Mouse (Mus musculus): ENCODE measurements around the gene Orm2. TPM values are rescaled to one million over a fixed set of nuclear protein-coding genes. Genes with fewer than 3 reads are reported as not detected.
A peak's percentile ranks its signal among the peaks of the same experiment; 100 is the strongest.

Gene Orm2
- polyA plus RNA-seq, 2 experiments = not detected

DNA sequence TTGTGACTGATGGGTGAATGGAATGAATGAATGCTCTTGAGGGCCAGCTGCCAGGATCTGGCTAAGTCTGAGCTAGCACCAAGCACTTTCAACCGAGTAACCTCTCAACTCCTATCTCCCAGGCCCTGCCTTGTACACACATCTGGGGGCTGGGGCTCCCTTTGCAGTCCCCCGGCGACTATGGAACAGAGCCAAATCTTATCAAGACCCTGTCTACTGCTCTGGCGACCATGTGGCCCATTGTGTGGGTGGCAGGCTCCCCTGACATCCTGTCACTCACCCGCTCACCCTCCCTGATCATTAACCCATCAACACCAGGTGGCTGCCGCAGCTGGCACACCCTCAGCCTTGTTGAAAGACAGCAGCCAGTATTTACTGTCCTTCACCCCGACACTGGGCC is 42.8 kb downstream of the Orm2 start:
- Histone ChIP-seq H3K27me3 (ENCODE audit: control insufficient read depth, insufficient read depth, low read length) (no peaks in the 10 kb centered on the region), H3K36me3 (ENCODE audit: control insufficient read depth, insufficient read depth, low read length) (no peaks in the 10 kb centered on the region), H3K4me1 (ENCODE audit: control insufficient read depth, insufficient read depth, low read length) (peaks cover 54% of the 10 kb centered on the region), H3K9me3 (ENCODE audit: control insufficient read depth, low read length) (no peaks in the 10 kb centered on the region), H3K27ac (replicated peaks; ENCODE audit: low read depth, low read length) (no peak overlapping the region), H3K9ac (ENCODE audit: low read depth, low read length, severe bottlenecking) (no peak overlapping the region), H3K4me3 (replicated peaks; ENCODE audit: low read length) (no peak overlapping the region), H3K4me2 (replicated peaks; ENCODE audit: low read depth, low read length, severe bottlenecking) (no peak overlapping the region)
- no peak for DNase-seq (ENCODE audit: low spot score)
- TF ChIP-seq POLR2A (IDR thresholded peaks at IDR 0.05; ENCODE audit: borderline replicate concordance, extremely low read depth, insufficient read depth, insufficient read length) = no peak
- ATAC-seq (ENCODE audit: low FRiP score, low read depth) = no peak
- 22% methylated on average over 7 of the region's 7 CpGs for WGBS

GRCm38 (mm10) chr4:63405683-63406082 is 43.4 kb downstream of the Orm2 start:
- Histone ChIP-seq H3K27me3 (ENCODE audit: control insufficient read depth, insufficient read depth, low read length) (no peaks in the 10 kb centered on the region), H3K36me3 (ENCODE audit: control insufficient read depth, insufficient read depth, low read length) (no peaks in the 10 kb centered on the region), H3K9me3 (ENCODE audit: control insufficient read depth, low read length) (no peaks in the 10 kb centered on the region), H3K4me1 (ENCODE audit: control insufficient read depth, insufficient read depth, low read length) (peaks cover 54% of the 10 kb centered on the region), H3K4me2 (replicated peaks; ENCODE audit: low read depth, low read length, severe bottlenecking) (no peak overlapping the region), H3K9ac (ENCODE audit: low read depth, low read length, severe bottlenecking) (no peak overlapping the region), H3K4me3 (replicated peaks; ENCODE audit: low read length) (no peak overlapping the region), H3K27ac (replicated peaks; ENCODE audit: low read depth, low read length) (no peak overlapping the region)
- WGBS = 61% methylated on average over 4 of the region's 4 CpGs
- TF ChIP-seq POLR2A (IDR thresholded peaks at IDR 0.05; ENCODE audit: borderline replicate concordance, extremely low read depth, insufficient read depth, insufficient read length) = no peak
- ATAC-seq (ENCODE audit: low FRiP score, low read depth) (no peak), DNase-seq (ENCODE audit: low spot score) (no peak)

DNA sequence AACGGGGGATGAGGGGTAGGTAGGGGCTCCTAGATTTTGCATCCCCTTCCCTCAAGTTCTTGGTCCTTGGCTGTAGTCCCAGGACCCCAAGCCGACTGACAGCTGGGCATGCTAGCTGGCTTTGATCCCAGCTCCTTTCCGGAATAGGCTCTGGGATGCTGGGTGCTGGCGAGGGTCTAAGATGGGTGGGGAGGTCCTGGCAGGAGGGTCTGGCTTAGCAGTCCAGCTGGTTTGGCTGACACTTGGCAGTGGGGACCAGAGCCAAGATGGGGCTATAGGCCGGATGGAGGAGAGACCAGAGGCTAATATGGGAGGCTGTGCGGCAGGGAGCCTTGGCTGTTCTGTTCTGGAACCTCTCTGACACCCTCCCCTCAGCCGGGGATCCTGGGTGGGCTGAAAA is 46.0 kb downstream of the Orm2 start:
- Histone ChIP-seq H3K9me3 (ENCODE audit: control insufficient read depth, low read length) (no peaks in the 10 kb centered on the region), H3K27ac (replicated peaks; ENCODE audit: low read depth, low read length) (no peak overlapping the region), H3K27me3 (ENCODE audit: control insufficient read depth, insufficient read depth, low read length) (no peaks in the 10 kb centered on the region), H3K4me1 (ENCODE audit: control insufficient read depth, insufficient read depth, low read length) (peaks cover 40% of the 10 kb centered on the region), H3K4me3 (replicated peaks; ENCODE audit: low read length) (no peak overlapping the region), H3K36me3 (ENCODE audit: control insufficient read depth, insufficient read depth, low read length) (no peaks in the 10 kb centered on the region), H3K9ac (ENCODE audit: low read depth, low read length, severe bottlenecking) (no peak overlapping the region), H3K4me2 (replicated peaks; ENCODE audit: low read depth, low read length, severe bottlenecking) (peak overlapping the region; percentile 96)
- no peak for TF ChIP-seq POLR2A (IDR thresholded peaks at IDR 0.05; ENCODE audit: borderline replicate concordance, extremely low read depth, insufficient read depth, insufficient read length)
- 57% methylated on average over 6 of the region's 7 CpGs for WGBS
- ATAC-seq (ENCODE audit: low FRiP score, low read depth) (no peak), DNase-seq (ENCODE audit: low spot score) (no peak)

DNA sequence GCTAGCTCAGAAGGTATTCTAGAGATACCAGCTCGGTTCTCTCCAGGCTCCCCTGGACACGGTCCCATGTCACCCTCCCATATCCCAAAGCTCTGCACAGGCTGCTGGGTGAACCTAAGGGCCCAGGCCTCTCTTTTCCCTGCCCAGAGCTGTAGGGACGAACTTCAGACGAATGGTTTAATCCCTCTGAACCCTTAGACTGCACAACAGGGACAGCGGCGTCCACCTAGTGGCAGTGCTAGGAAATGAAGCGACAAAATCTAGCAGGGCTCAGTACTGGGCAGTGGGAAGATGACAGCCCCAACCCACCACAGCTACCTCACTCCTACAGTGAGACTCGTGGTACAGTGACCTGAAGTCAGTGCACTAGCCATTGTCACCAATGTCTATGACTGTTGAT is 46.4 kb downstream of the Orm2 start:
- Histone ChIP-seq H3K4me3 (replicated peaks; ENCODE audit: low read length) (peak overlapping the region; percentile 55), H3K9ac (ENCODE audit: low read depth, low read length, severe bottlenecking) (0 out of 2 replicates have a peak overlapping the region, but pooled peaks have one; percentile 40)
- WGBS = 9% methylated on average over 8 of the region's 8 CpGs

GRCm38 (mm10) chr4:63409317-63409907 is 47.2 kb downstream of the Orm2 start:
- DNase-seq (ENCODE audit: low spot score) (no peak), ATAC-seq (ENCODE audit: low FRiP score, low read depth) (no peak)
- Histone ChIP-seq H3K9ac (ENCODE audit: low read depth, low read length, severe bottlenecking) (peak overlapping the region; percentile 40; the same call in 1 of the 2 replicates), H3K27ac (replicated peaks; ENCODE audit: low read depth, low read length) (no peak overlapping the region), H3K4me3 (replicated peaks; ENCODE audit: low read length) (peak overlapping the region; percentile 55), H3K27me3 (ENCODE audit: control insufficient read depth, insufficient read depth, low read length) (no peaks in the 10 kb centered on the region), H3K9me3 (ENCODE audit: control insufficient read depth, low read length) (no peaks in the 10 kb centered on the region), H3K4me2 (replicated peaks; ENCODE audit: low read depth, low read length, severe bottlenecking) (peak overlapping the region; percentile 96), H3K36me3 (ENCODE audit: control insufficient read depth, insufficient read depth, low read length) (no peaks in the 10 kb centered on the region), H3K4me1 (ENCODE audit: control insufficient read depth, insufficient read depth, low read length) (peaks cover 29% of the 10 kb centered on the region)
- no peak for TF ChIP-seq POLR2A (IDR thresholded peaks at IDR 0.05; ENCODE audit: borderline replicate concordance, extremely low read depth, insufficient read depth, insufficient read length)
- 2% methylated on average over 18 of the region's 18 CpGs for WGBS

More for the DNA sequence above, 46.4 kb downstream of the Orm2 start:
- Histone ChIP-seq H3K9me3 (ENCODE audit: control insufficient read depth, low read length) (no peaks in the 10 kb centered on the region), H3K27me3 (ENCODE audit: control insufficient read depth, insufficient read depth, low read length) (no peaks in the 10 kb centered on the region), H3K27ac (replicated peaks; ENCODE audit: low read depth, low read length) (no peak overlapping the region), H3K4me1 (ENCODE audit: control insufficient read depth, insufficient read depth, low read length) (peaks cover 36% of the 10 kb centered on the region), H3K4me2 (replicated peaks; ENCODE audit: low read depth, low read length, severe bottlenecking) (peak overlapping the region; percentile 96), H3K36me3 (ENCODE audit: control insufficient read depth, insufficient read depth, low read length) (no peaks in the 10 kb centered on the region)
- TF ChIP-seq POLR2A (IDR thresholded peaks at IDR 0.05; ENCODE audit: borderline replicate concordance, extremely low read depth, insufficient read depth, insufficient read length) = no peak
- peak; percentile 34; the same call in 1 of the 2 replicates for ATAC-seq (ENCODE audit: low FRiP score, low read depth)
- DNase-seq (ENCODE audit: low spot score) = peak; percentile 60
